Mouse (Mus musculus) lung, postnatal 0 days (tissue): ENCODE measurements around the gene Gm10256. TPM values are rescaled to one million over a fixed set of nuclear protein-coding genes. Genes with fewer than 3 reads are reported as not detected.
"Not testable (repeated sequence)": the region's sequence is repeated elsewhere in the genome, so short reads cannot be mapped to it uniquely, and the experiment has no call there.

Source experiments
- ATAC-seq: fragments of 200-750 bp; cut with Nextera tagmentation; 2 replicates; pipeline ENCODE4 v1.8.0; 2017; ENCODE audit warnings: moderate library complexity
- DNase-seq: peaks from one replicate; pipeline ENCODE4 v3.0.0-alpha.2; 2016; ENCODE audit warnings: low spot score
- H3K27ac ChIP-seq: fragments of 300-500 bp; sonication (generic); 2 replicates; pipeline ENCODE4 v1.5.1; 2014; ENCODE audit warnings: antibody characterized with exemption, mild to moderate bottlenecking, low read length, mixed read lengths
- H3K27me3 ChIP-seq: fragments of 300-500 bp; sonication (generic); replicated peaks from 2 replicates; pipeline ENCODE4 v1.6.1; 2014; ENCODE audit warnings: low read length, mixed read lengths; ENCODE audit not compliant: insufficient read depth
- H3K36me3 ChIP-seq: fragments of 300-500 bp; sonication (generic); 2 replicates; pipeline ENCODE4 v1.6.1; 2014; ENCODE audit warnings: low read length, mixed read lengths; ENCODE audit not compliant: insufficient read depth
- H3K4me1 ChIP-seq: fragments of 300-500 bp; sonication (generic); 2 replicates; pipeline ENCODE4 v1.6.1; 2014; ENCODE audit warnings: antibody characterized with exemption, low read depth, low read length, mixed read lengths; ENCODE audit not compliant: insufficient read depth
- H3K4me2 ChIP-seq: fragments of 300-500 bp; sonication (generic); replicated peaks from 2 replicates; pipeline ENCODE4 v1.6.1; 2014; ENCODE audit warnings: low read depth, mild to moderate bottlenecking, low read length, moderate library complexity, mixed read lengths
- H3K4me3 ChIP-seq: fragments of 300-500 bp; sonication (generic); 2 replicates; pipeline ENCODE4 v1.5.1; 2014; ENCODE audit warnings: low read depth, low read length
- H3K9ac ChIP-seq: fragments of 300-500 bp; sonication (generic); replicated peaks from 2 replicates; pipeline ENCODE4 v1.6.1; 2014; ENCODE audit warnings: low read depth, mild to moderate bottlenecking
- H3K9me3 ChIP-seq: fragments of 300-500 bp; sonication (generic); 2 replicates; pipeline ENCODE4 v1.6.1; 2016; ENCODE audit warnings: low read length, mixed read lengths
- WGBS: fragments of 180-500 bp; shearing (Covaris S2); extraction: QIAGEN DNeasy Blood & Tissue Kit; methylation state at CpG from one replicate; pipeline ENCODE4 v1.1.7; 2014; 5-methylcytosine and 5-hydroxymethylcytosine counted together
- polyA plus RNA-seq: library from polyadenylated mRNA; unstranded; fragments of >200 nt; fragmentation: Nextera tagmentation; extraction: Ambion mirVana; gene quantifications from 2 replicates; pipeline ENCODE4 v1.2.1, GENCODE M21; 2015

Gene Gm10256
- polyA plus RNA-seq: not detected in 2 replicates

- no CpG with 5 or more reads among the region's 9 CpGs for WGBS
- not testable (repeated sequence) for H3K4me2 ChIP-seq, H3K9ac ChIP-seq, H3K4me3 ChIP-seq, H3K9me3 ChIP-seq, DNase-seq, H3K27ac ChIP-seq, ATAC-seq, H3K27me3 ChIP-seq, H3K4me1 ChIP-seq, H3K36me3 ChIP-seq
Measured at GRCm38 (mm10) chrY:2830380-2830779, at the start of gene Gm10256, which contains the start of gene Rbmy. TSS of gene Gm10256 (plus strand) at chrY:2830699. TSS of gene Rbmy (plus strand) at chrY:2830680.

GRCm38 (mm10) chrY:2796105-2796504, 34.4 kb upstream of the Gm10256 start, which contains the start of gene Gm4064:
TSS of gene Gm4064 (minus strand) at chrY:2796205.
- no CpG with 5 or more reads among the region's 8 CpGs for WGBS
- not testable (repeated sequence) for H3K4me1 ChIP-seq, H3K9me3 ChIP-seq, H3K27ac ChIP-seq, H3K9ac ChIP-seq, H3K4me2 ChIP-seq, H3K4me3 ChIP-seq, DNase-seq, ATAC-seq, H3K27me3 ChIP-seq, H3K36me3 ChIP-seq

GRCm38 (mm10) chrY:2900689-2901088, 70.2 kb downstream of the Gm10256 start, which contains the start of gene Gm10352:
TSS of gene Gm10352 (plus strand) at chrY:2900989.
- H3K9me3 ChIP-seq, DNase-seq, H3K9ac ChIP-seq, H3K27ac ChIP-seq, H3K4me3 ChIP-seq, H3K4me1 ChIP-seq, H3K4me2 ChIP-seq, ATAC-seq, H3K27me3 ChIP-seq, H3K36me3 ChIP-seq: not testable (repeated sequence)
- WGBS: no CpG with 5 or more reads among the region's 9 CpGs

Other genes starting within 250 kb of the Gm10256 start
- not detected in 2 replicates for gene H2al2c, start 231.6 kb upstream of the Gm10256 start, polyA plus RNA-seq
- gene Sry, start 167.0 kb upstream of the Gm10256 start, polyA plus RNA-seq: not detected in 2 replicates
- gene H2al2b, start 110.0 kb upstream of the Gm10256 start, polyA plus RNA-seq: not detected in 2 replicates
- gene Gm4064, start 34.5 kb upstream of the Gm10256 start, polyA plus RNA-seq: not detected in 2 replicates
- not detected in 2 replicates for gene Rbmy, start within 50 bp of the Gm10256 start, polyA plus RNA-seq
- gene Gm10352, start 70.3 kb downstream of the Gm10256 start, polyA plus RNA-seq: not detected in 2 replicates
- not detected in 2 replicates for gene Gm29289, start 101.9 kb downstream of the Gm10256 start, polyA plus RNA-seq